Mouse (Mus musculus): ENCODE data around the gene Pctp. TPM values are rescaled to one million over a fixed set of nuclear protein-coding genes. Genes with fewer than 3 reads are reported as not detected.
A peak's percentile ranks its signal among the peaks of the same experiment; 100 is the strongest.

Pctp gene
- total RNA-seq, 2 experiments from 2014 or later = 2.8 to 4.0 TPM

GRCm38 (mm10) chr11:89937241-89937640 is 65.5 kb downstream of the Pctp start:
- intact Hi-C loops (cut with DNase I) = no loop called here
- Histone ChIP-seq H3K27ac (no peak overlapping the region; the same call in 1 of the 2 replicates), H3K4me3 (no peak overlapping the region)
- DNase-seq = peak; percentile 18
- peak; percentile 16; the same call in 1 of the 2 replicates for TF ChIP-seq CTCF (IDR thresholded peaks at IDR 0.05)

Other genes with a start within 250 kb of the Pctp start
- under 1 TPM in 1 of 2 experiments, not detected in 1; 0.11 TPM for gene Ankfn1, start 225.2 kb downstream of the Pctp start, total RNA-seq (2021)
- gene Tmem100, start 27.5 kb upstream of the Pctp start, total RNA-seq (2021) = 10 to 100 TPM in 1 of 2 experiments, 1 to 10 TPM in 1; 7.4 to 19.2 TPM
- 1 to 10 TPM; 1.2 to 2.7 TPM for gene Gm45716, start 184.8 kb upstream of the Pctp start, total RNA-seq (2021)
- gene Mmd, start 246.6 kb upstream of the Pctp start, total RNA-seq (2021) = 1 to 10 TPM; 9.2 to 9.5 TPM

Measured in gastrocnemius, adult 2 months (tissue).